Mouse (Mus musculus): ENCODE results near the gene Tnrc6c. TPM values are rescaled to one million over a fixed set of nuclear protein-coding genes. Genes with fewer than 3 reads are reported as not detected.

Gene Tnrc6c
- polyA plus RNA-seq, 1 experiment from 2014 or later, result 15.4 TPM

DNA sequence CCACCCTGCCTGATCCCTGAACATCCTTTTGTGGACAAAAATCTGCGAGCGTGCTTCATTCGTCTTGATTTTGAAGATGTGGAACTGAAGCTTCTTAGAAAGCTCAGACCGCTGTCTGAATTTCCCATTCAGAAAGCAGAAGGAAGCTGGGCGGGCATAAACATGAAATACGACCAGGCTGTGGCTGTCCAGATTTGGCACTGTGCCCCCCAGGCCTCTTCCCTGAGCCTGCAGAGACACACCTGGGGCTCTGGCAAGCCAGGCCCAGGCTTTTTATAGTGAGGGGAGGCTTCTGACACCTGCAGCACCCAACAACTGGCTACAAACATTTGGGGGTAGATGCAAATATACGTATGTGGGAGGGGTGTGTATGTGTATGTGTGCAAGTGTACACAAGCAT, 35.3 kb upstream of the Tnrc6c start:
- no peaks in the 10 kb centered on the region for H3K9me3 ChIP-seq
- H3K9ac ChIP-seq, result no peak overlapping the region
- H3K36me3 ChIP-seq, result no peaks in the 10 kb centered on the region
- ATAC-seq (ENCODE audit: insufficient number of reproducible peaks, low FRiP score, low TSS enrichment, low read depth), result no peak
- peak overlapping the region; percentile 52 for H3K27ac ChIP-seq
- peaks cover 50% of the 10 kb centered on the region for H3K4me1 ChIP-seq
- 43% methylated on average over 7 of the region's 7 CpGs for WGBS
- peaks cover 13% of the 10 kb centered on the region for H3K27me3 ChIP-seq
- no peak overlapping the region for H3K4me3 ChIP-seq
- no peak overlapping the region for H3K4me2 ChIP-seq

- H3K9ac ChIP-seq, result no peak overlapping the region
Measured at GRCm38 (mm10) chr11:117619581-117619980, 34.5 kb upstream of the Tnrc6c start.

GRCm38 (mm10) chr11:117625196-117625595, 28.9 kb upstream of the Tnrc6c start:
- Histone ChIP-seq H3K4me3 (no peak overlapping the region), H3K27ac (no peak overlapping the region), H3K4me2 (no peak overlapping the region), H3K36me3 (no peaks in the 10 kb centered on the region), H3K9ac (no peak overlapping the region), H3K4me1 (peaks cover 28% of the 10 kb centered on the region), H3K27me3 (no peaks in the 10 kb centered on the region), H3K9me3 (no peaks in the 10 kb centered on the region)
- ATAC-seq (ENCODE audit: insufficient number of reproducible peaks, low FRiP score, low TSS enrichment, low read depth), result no peak
- WGBS, result 61% methylated on average over 4 of the region's 4 CpGs

More at GRCm38 (mm10) chr11:117619581-117619980, 34.5 kb upstream of the Tnrc6c start:
- Histone ChIP-seq H3K36me3 (no peaks in the 10 kb centered on the region), H3K27me3 (peaks cover 10% of the 10 kb centered on the region), H3K4me1 (peaks cover 47% of the 10 kb centered on the region), H3K9me3 (no peaks in the 10 kb centered on the region), H3K27ac (peak overlapping the region; percentile 38; the same call in 1 of the 2 replicates), H3K4me2 (no peak overlapping the region), H3K4me3 (no peak overlapping the region)
- 20% methylated on average over 10 of the region's 10 CpGs for WGBS
- no peak for ATAC-seq (ENCODE audit: insufficient number of reproducible peaks, low FRiP score, low TSS enrichment, low read depth)

- peaks cover 25% of the 10 kb centered on the region for H3K4me1 ChIP-seq
- no peak overlapping the region for H3K27ac ChIP-seq
- H3K27me3 ChIP-seq, result no peaks in the 10 kb centered on the region
- no peaks in the 10 kb centered on the region for H3K36me3 ChIP-seq
- H3K9ac ChIP-seq, result no peak overlapping the region
- H3K9me3 ChIP-seq, result no peaks in the 10 kb centered on the region
- 61% methylated on average over 6 of the region's 6 CpGs for WGBS
- H3K4me3 ChIP-seq, result no peak overlapping the region
- no peak overlapping the region for H3K4me2 ChIP-seq
- no peak for ATAC-seq (ENCODE audit: insufficient number of reproducible peaks, low FRiP score, low TSS enrichment, low read depth)
Measured at GRCm38 (mm10) chr11:117626557-117626956, 27.5 kb upstream of the Tnrc6c start.

DNA sequence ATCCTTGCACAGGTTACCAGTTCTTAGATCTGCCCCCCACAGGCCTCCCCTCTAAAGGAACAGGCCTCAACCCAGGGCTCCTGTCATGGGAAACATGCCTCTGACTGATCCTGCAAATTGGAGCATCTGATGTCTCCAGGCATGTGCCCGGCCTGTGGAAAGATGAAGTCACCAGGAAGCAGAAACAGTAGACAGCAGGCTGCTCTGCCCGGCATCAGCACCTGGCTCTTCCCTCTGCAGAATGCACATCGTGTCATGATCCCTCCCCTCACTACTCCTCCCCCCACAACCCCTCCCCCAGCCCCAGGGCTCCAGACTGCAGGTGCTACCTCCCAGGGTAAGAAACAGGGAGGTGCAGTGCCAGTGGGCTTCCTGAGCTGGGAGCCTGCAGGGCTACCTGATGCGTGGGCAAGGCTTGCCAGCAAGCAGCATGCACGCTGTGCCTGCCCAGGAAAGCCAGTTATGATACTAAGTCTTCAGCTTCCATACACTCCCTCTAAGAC, 27.0 kb upstream of the Tnrc6c start:
- Histone ChIP-seq H3K27me3 (no peaks in the 10 kb centered on the region), H3K36me3 (no peaks in the 10 kb centered on the region), H3K27ac (no peak overlapping the region), H3K4me1 (peaks cover 25% of the 10 kb centered on the region), H3K9me3 (no peaks in the 10 kb centered on the region), H3K9ac (no peak overlapping the region), H3K4me3 (no peak overlapping the region), H3K4me2 (no peak overlapping the region)
- no peak for ATAC-seq (ENCODE audit: insufficient number of reproducible peaks, low FRiP score, low TSS enrichment, low read depth)
- 26% methylated on average over 5 of the region's 5 CpGs for WGBS

DNA sequence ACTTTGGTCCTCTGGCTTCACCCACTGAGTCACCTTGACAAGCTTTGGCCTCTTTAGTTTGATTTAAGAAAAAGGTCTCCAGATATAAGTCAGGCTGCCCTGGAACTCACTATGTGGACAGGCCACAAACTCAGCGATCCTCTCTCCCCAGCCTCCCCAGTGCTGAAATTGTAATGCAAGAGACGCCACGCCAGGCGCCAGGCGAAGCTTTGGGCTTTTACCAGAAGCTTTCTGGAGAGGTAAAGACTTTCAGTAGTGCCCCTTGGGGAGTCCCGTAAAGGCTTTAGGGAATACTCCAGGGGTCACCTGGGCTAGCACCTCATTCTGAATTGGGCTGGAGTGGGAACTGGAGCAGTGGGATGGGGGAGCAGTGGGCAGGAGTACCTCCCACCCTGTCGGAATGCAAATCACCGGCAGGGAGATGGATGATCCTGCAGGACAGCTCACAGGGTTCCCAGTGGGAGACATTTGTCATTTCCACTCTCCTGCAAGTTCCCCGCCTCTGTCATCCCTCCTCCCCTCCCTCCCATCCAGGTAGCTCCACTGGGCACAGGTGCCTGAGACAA, 26.3 kb upstream of the Tnrc6c start:
- Histone ChIP-seq H3K4me3 (no peak overlapping the region), H3K36me3 (no peaks in the 10 kb centered on the region), H3K27me3 (no peaks in the 10 kb centered on the region), H3K4me1 (peaks cover 25% of the 10 kb centered on the region), H3K9ac (no peak overlapping the region), H3K4me2 (no peak overlapping the region), H3K9me3 (no peaks in the 10 kb centered on the region), H3K27ac (peak overlapping the region; percentile 69)
- no peak for ATAC-seq (ENCODE audit: insufficient number of reproducible peaks, low FRiP score, low TSS enrichment, low read depth)
- 15% methylated on average over 9 of the region's 9 CpGs for WGBS

DNA sequence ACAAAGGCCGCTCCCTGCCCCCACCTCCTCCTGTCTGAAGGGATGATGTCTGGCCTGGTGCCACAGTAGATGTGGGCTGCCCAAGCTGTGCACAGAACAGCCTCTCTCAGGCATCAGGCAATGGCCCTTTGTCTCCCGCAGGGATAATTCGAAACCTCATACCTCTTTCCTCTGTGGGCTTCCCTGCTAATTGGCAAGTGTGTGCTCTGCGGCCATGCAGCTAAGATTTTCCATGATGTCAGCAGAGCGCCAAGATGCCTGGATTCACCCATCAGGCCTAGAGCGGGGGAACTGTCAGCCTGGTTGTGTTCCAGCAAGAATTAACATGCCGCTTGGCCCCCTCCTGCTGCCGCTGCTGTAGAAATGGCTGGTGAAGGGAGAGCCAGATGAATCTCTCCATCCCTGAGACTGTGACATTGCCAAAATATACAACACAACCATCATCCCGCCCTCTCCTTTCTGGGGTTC, 25.7 kb upstream of the Tnrc6c start:
- Histone ChIP-seq H3K4me2 (no peak overlapping the region), H3K27me3 (no peaks in the 10 kb centered on the region), H3K4me3 (no peak overlapping the region), H3K27ac (peak overlapping the region; percentile 69), H3K4me1 (peaks cover 25% of the 10 kb centered on the region), H3K9me3 (no peaks in the 10 kb centered on the region), H3K36me3 (no peaks in the 10 kb centered on the region), H3K9ac (no peak overlapping the region)
- 5% methylated on average over 9 of the region's 9 CpGs for WGBS
- peak; percentile 67; the same call in 1 of the 2 replicates for ATAC-seq (ENCODE audit: insufficient number of reproducible peaks, low FRiP score, low TSS enrichment, low read depth)

DNA sequence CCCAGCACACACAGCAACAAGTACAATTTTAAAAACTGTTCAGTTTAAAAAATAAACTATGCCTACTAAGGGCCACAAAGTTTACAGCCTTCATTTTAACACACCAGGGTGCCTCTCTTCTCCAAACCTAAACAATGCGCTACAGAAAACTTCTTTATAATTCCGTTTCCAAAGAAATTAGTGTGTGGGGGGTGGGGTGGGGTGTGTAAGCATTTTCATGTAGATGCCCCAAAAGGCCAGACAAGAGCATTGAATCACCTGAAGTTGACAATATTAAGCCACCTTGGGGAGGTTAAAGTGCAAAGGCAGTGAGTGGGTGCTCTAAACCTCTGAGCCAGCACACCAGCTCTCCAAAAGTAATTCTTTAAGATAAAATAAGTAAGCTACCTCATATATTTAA, 24.2 kb upstream of the Tnrc6c start:
- no peaks in the 10 kb centered on the region for H3K36me3 ChIP-seq
- H3K4me1 ChIP-seq, result peaks cover 25% of the 10 kb centered on the region
- H3K27me3 ChIP-seq, result no peaks in the 10 kb centered on the region
- H3K9me3 ChIP-seq, result no peaks in the 10 kb centered on the region
- H3K4me3 ChIP-seq, result no peak overlapping the region
- no peak overlapping the region for H3K4me2 ChIP-seq
- H3K9ac ChIP-seq, result no peak overlapping the region
- WGBS, result 69% methylated on average over 2 of the region's 2 CpGs
- H3K27ac ChIP-seq, result no peak overlapping the region
- ATAC-seq (ENCODE audit: insufficient number of reproducible peaks, low FRiP score, low TSS enrichment, low read depth), result no peak

DNA sequence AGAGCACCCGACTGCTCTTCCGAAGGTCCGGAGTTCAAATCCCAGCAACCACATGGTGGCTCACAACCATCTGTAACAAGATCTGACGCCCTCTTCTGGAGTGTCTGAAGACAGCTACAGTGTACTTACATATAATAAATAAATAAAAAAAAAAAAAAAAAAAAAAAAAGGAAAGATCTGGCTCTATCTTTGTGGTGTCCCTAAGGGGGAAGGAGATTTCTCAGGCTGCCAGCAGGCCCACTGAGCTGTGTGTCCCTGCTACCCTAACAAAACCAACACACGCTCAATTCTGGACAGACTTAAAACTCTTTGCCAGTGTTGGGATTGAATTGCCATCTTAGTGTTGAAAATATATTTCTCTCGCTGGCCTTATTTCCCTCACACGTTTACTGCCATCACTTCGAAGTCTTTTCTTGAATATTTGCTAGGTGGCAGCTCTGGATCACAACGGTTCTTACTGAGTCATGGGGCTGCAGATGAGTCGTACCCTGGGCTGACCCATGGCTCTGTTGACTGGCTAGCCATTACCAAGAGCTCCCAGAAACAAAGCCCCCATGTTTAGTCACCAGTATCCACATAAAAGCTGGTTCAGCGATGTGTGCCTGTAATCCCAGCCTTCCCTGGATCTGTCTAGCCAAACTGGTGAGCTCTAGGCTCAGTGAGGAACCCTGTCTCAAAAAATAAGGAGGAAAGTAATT, 23.1 kb upstream of the Tnrc6c start:
- H3K36me3 ChIP-seq, result no peaks in the 10 kb centered on the region
- H3K9ac ChIP-seq, result no peak overlapping the region
- H3K27ac ChIP-seq, result no peak overlapping the region
- no peaks in the 10 kb centered on the region for H3K9me3 ChIP-seq
- WGBS, result 86% methylated on average over 10 of the region's 11 CpGs
- no peak overlapping the region for H3K4me2 ChIP-seq
- peaks cover 25% of the 10 kb centered on the region for H3K4me1 ChIP-seq
- ATAC-seq (ENCODE audit: insufficient number of reproducible peaks, low FRiP score, low TSS enrichment, low read depth), result no peak
- no peaks in the 10 kb centered on the region for H3K27me3 ChIP-seq
- no peak overlapping the region for H3K4me3 ChIP-seq

DNA sequence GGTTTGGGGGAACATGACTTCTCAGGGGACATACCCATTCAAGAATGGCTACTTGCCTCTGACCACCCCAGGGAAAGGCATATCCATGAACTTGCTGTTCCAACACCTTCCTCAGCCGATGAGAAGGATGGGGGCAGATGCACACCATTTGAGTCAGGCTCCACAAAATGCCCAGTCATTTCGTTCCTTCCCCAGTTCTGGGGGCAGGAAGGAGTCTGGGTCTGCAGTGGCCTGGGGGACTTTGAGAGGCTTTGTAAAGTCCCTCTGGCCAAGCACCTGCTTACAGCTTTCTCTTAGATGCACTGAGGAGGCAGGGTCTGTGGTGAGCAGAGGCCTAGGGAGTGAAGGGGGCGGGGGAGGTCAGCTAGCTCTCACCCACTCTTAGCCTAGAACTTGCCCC, 20.8 kb upstream of the Tnrc6c start:
- Histone ChIP-seq H3K9me3 (no peaks in the 10 kb centered on the region), H3K36me3 (no peaks in the 10 kb centered on the region), H3K27me3 (no peaks in the 10 kb centered on the region), H3K4me1 (peaks cover 9% of the 10 kb centered on the region), H3K27ac (no peak overlapping the region), H3K9ac (no peak overlapping the region), H3K4me3 (no peak overlapping the region), H3K4me2 (no peak overlapping the region)
- 83% methylated on average over 3 of the region's 3 CpGs for WGBS
- no peak for ATAC-seq (ENCODE audit: insufficient number of reproducible peaks, low FRiP score, low TSS enrichment, low read depth)

- 44% methylated on average over 7 of the region's 7 CpGs for WGBS
- no peak for ATAC-seq (ENCODE audit: insufficient number of reproducible peaks, low FRiP score, low TSS enrichment, low read depth)
- no peak overlapping the region for H3K27ac ChIP-seq
Measured at GRCm38 (mm10) chr11:117638386-117638785, 15.7 kb upstream of the Tnrc6c start.

GRCm38 (mm10) chr11:117638809-117639208, 15.3 kb upstream of the Tnrc6c start:
- H3K27ac ChIP-seq, result no peak overlapping the region
- H3K4me2 ChIP-seq, result no peak overlapping the region
- peaks cover 7% of the 10 kb centered on the region; the same call in 1 of the 2 replicates for H3K4me1 ChIP-seq
- no peaks in the 10 kb centered on the region for H3K36me3 ChIP-seq
- H3K27me3 ChIP-seq, result no peaks in the 10 kb centered on the region
- H3K4me3 ChIP-seq, result no peak overlapping the region
- ATAC-seq (ENCODE audit: insufficient number of reproducible peaks, low FRiP score, low TSS enrichment, low read depth), result no peak
- WGBS, result 47% methylated on average over 11 of the region's 11 CpGs
- H3K9ac ChIP-seq, result no peak overlapping the region
- no peaks in the 10 kb centered on the region for H3K9me3 ChIP-seq

More at GRCm38 (mm10) chr11:117638386-117638785, 15.7 kb upstream of the Tnrc6c start:
- Histone ChIP-seq H3K4me3 (no peak overlapping the region), H3K4me2 (no peak overlapping the region), H3K9ac (no peak overlapping the region), H3K4me1 (peaks cover 6% of the 10 kb centered on the region; the same call in 1 of the 2 replicates), H3K9me3 (no peaks in the 10 kb centered on the region), H3K36me3 (no peaks in the 10 kb centered on the region), H3K27me3 (no peaks in the 10 kb centered on the region)
